Mouse (Mus musculus): ENCODE data around the gene Sppl2b. TPM values are rescaled to one million over a fixed set of nuclear protein-coding genes. Genes with fewer than 3 reads are reported as not detected.
A peak's percentile ranks its signal among the peaks of the same experiment; 100 is the strongest.

Sppl2b gene
- polyA plus RNA-seq, 1 experiment from 2014 or later: 13.4 TPM

- H3K9me3 ChIP-seq (ENCODE audit: control insufficient read depth): no peaks in the 10 kb centered on the region
- H3K36me3 ChIP-seq (ENCODE audit: control insufficient read depth, insufficient read depth): peaks cover 8% of the 10 kb centered on the region; the same call in 1 of the 2 replicates
- peaks cover 11% of the 10 kb centered on the region for H3K4me1 ChIP-seq (replicated peaks; ENCODE audit: control insufficient read depth, insufficient read depth, low read length)
- ATAC-seq: no peak
- no peak for TF ChIP-seq CTCF (IDR thresholded peaks at IDR 0.05; ENCODE audit: low read depth)
- no peaks in the 10 kb centered on the region for H3K27me3 ChIP-seq (replicated peaks; ENCODE audit: control insufficient read depth, insufficient read depth, low read length)
- H3K27ac ChIP-seq (ENCODE audit: low read depth, low read length): no peak overlapping the region
- H3K4me3 ChIP-seq (ENCODE audit: low read depth, low read length): no peak overlapping the region
- H3K4me2 ChIP-seq (replicated peaks; ENCODE audit: low read depth): no peak overlapping the region
- H3K9ac ChIP-seq (ENCODE audit: low read depth, low read length): no peak overlapping the region
- 72% methylated on average over 24 of the region's 24 CpGs for WGBS
Measured at GRCm38 (mm10) chr10:80896581-80897485, 41.8 kb downstream of the Sppl2b start.

- Histone ChIP-seq H3K4me1 (replicated peaks; ENCODE audit: control insufficient read depth, insufficient read depth, low read length) (peaks cover 11% of the 10 kb centered on the region), H3K4me2 (replicated peaks; ENCODE audit: low read depth) (no peak overlapping the region), H3K4me3 (ENCODE audit: low read depth, low read length) (no peak overlapping the region), H3K9me3 (ENCODE audit: control insufficient read depth) (no peaks in the 10 kb centered on the region), H3K27me3 (replicated peaks; ENCODE audit: control insufficient read depth, insufficient read depth, low read length) (no peaks in the 10 kb centered on the region), H3K27ac (ENCODE audit: low read depth, low read length) (no peak overlapping the region), H3K9ac (ENCODE audit: low read depth, low read length) (no peak overlapping the region), H3K36me3 (ENCODE audit: control insufficient read depth, insufficient read depth) (peaks cover 8% of the 10 kb centered on the region)
- no peak for ATAC-seq
- TF ChIP-seq CTCF (IDR thresholded peaks at IDR 0.05; ENCODE audit: low read depth): no peak
- 38% methylated on average over 41 of the region's 41 CpGs for WGBS
Measured at GRCm38 (mm10) chr10:80897861-80898510, 42.9 kb downstream of the Sppl2b start.

- Histone ChIP-seq H3K4me1 (replicated peaks; ENCODE audit: control insufficient read depth, insufficient read depth, low read length) (peaks cover 11% of the 10 kb centered on the region), H3K4me2 (replicated peaks; ENCODE audit: low read depth) (peak overlapping the region; percentile 87), H3K36me3 (ENCODE audit: control insufficient read depth, insufficient read depth) (peaks cover 18% of the 10 kb centered on the region), H3K27ac (ENCODE audit: low read depth, low read length) (0 out of 2 replicates have a peak overlapping the region, but pooled peaks have one; percentile 8), H3K4me3 (ENCODE audit: low read depth, low read length) (no peak overlapping the region), H3K9me3 (ENCODE audit: control insufficient read depth) (no peaks in the 10 kb centered on the region), H3K27me3 (replicated peaks; ENCODE audit: control insufficient read depth, insufficient read depth, low read length) (no peaks in the 10 kb centered on the region), H3K9ac (ENCODE audit: low read depth, low read length) (no peak overlapping the region)
- no peak for ATAC-seq
- TF ChIP-seq CTCF (IDR thresholded peaks at IDR 0.05; ENCODE audit: low read depth): no peak
- WGBS: 86% methylated on average over 8 of the region's 8 CpGs
Measured at GRCm38 (mm10) chr10:80899074-80899473, 44.0 kb downstream of the Sppl2b start.

- no peaks in the 10 kb centered on the region for H3K9me3 ChIP-seq (ENCODE audit: control insufficient read depth)
- peaks cover 11% of the 10 kb centered on the region for H3K4me1 ChIP-seq (replicated peaks; ENCODE audit: control insufficient read depth, insufficient read depth, low read length)
- peak overlapping the region; percentile 8; the same call in 1 of the 2 replicates for H3K27ac ChIP-seq (ENCODE audit: low read depth, low read length)
- peak overlapping the region; percentile 65 for H3K9ac ChIP-seq (ENCODE audit: low read depth, low read length)
- TF ChIP-seq CTCF (IDR thresholded peaks at IDR 0.05; ENCODE audit: low read depth): no peak
- H3K36me3 ChIP-seq (ENCODE audit: control insufficient read depth, insufficient read depth): peaks cover 25% of the 10 kb centered on the region
- H3K4me2 ChIP-seq (replicated peaks; ENCODE audit: low read depth): peak overlapping the region; percentile 87
- H3K4me3 ChIP-seq (ENCODE audit: low read depth, low read length): peak overlapping the region; percentile 78
- WGBS: 10% methylated on average over 25 of the region's 25 CpGs
- no peak; the same call in 1 of the 2 replicates for ATAC-seq
- H3K27me3 ChIP-seq (replicated peaks; ENCODE audit: control insufficient read depth, insufficient read depth, low read length): no peaks in the 10 kb centered on the region
Measured at GRCm38 (mm10) chr10:80899591-80900317, 44.7 kb downstream of the Sppl2b start.

GRCm38 (mm10) chr10:80900318-80901247, 45.5 kb downstream of the Sppl2b start, which contains the start of gene Timm13:
Gene Timm13 (minus strand): TSS chr10:80900969.
- peak within 1 kb of the TSS; percentile 87 for H3K4me2 ChIP-seq (replicated peaks; ENCODE audit: low read depth)
- no peaks in the 10 kb centered on the region for H3K27me3 ChIP-seq (replicated peaks; ENCODE audit: control insufficient read depth, insufficient read depth, low read length)
- peak; percentile 96 for ATAC-seq

More at GRCm38 (mm10) chr10:80900318-80901247, 45.5 kb downstream of the Sppl2b start, which contains the start of gene Timm13:
- under 1% methylated on average over 72 of the region's 72 CpGs for WGBS
- H3K9me3 ChIP-seq (ENCODE audit: control insufficient read depth): no peaks in the 10 kb centered on the region
- peaks cover 30% of the 10 kb centered on the region for H3K36me3 ChIP-seq (ENCODE audit: control insufficient read depth, insufficient read depth)
- TF ChIP-seq CTCF (IDR thresholded peaks at IDR 0.05; ENCODE audit: low read depth): no peak
- H3K9ac ChIP-seq (ENCODE audit: low read depth, low read length): peak within 1 kb of the TSS; percentile 65
- peak within 1 kb of the TSS; percentile 55 for H3K27ac ChIP-seq (ENCODE audit: low read depth, low read length)
- H3K4me1 ChIP-seq (replicated peaks; ENCODE audit: control insufficient read depth, insufficient read depth, low read length): peaks cover 11% of the 10 kb centered on the region
- H3K4me3 ChIP-seq (ENCODE audit: low read depth, low read length): peak within 1 kb of the TSS; percentile 78
